Mouse (Mus musculus): ENCODE data around the gene Trim52. TPM values are rescaled to one million over a fixed set of nuclear protein-coding genes. Genes with fewer than 3 reads are reported as not detected.
"Not testable (repeated sequence)": the region's sequence is repeated elsewhere in the genome, so short reads cannot be mapped to it uniquely, and the experiment has no call there.

The Trim52 gene
- polyA plus RNA-seq, 1 experiment from 2014 or later, result not detected

DNA sequence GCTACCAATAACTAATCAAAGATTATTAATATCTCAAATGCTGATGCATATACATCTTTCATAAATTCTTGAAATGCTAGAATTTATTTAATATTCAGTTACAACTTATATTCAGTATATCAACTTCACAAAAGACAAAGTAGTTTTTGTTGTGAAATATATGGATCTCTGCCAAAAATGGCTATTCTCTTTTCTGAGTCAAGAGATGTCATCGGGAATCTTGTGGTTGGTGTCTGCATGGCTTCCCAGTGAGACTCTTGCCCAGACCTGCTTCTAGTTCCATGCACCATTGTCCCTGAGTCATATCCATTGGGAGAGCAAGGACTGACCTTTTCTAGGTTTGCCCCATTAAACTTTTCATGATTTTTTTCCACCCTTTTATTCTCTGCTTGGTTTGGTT, 50.5 kb downstream of the Trim52 start:
- WGBS, result 76% methylated on average over 1 of the region's 1 CpGs
- Histone ChIP-seq H3K9ac (no peak overlapping the region), H3K27ac (ENCODE audit: poor library complexity, severe bottlenecking) (no peak overlapping the region), H3K9me3 (replicated peaks) (no peaks in the 10 kb centered on the region), H3K4me1 (replicated peaks) (no peaks in the 10 kb centered on the region), H3K36me3 (no peaks in the 10 kb centered on the region), H3K27me3 (replicated peaks) (no peaks in the 10 kb centered on the region), H3K4me2 (no peak overlapping the region), H3K4me3 (no peak overlapping the region)
- ATAC-seq (ENCODE audit: insufficient number of reproducible peaks, low FRiP score), result no peak

DNA sequence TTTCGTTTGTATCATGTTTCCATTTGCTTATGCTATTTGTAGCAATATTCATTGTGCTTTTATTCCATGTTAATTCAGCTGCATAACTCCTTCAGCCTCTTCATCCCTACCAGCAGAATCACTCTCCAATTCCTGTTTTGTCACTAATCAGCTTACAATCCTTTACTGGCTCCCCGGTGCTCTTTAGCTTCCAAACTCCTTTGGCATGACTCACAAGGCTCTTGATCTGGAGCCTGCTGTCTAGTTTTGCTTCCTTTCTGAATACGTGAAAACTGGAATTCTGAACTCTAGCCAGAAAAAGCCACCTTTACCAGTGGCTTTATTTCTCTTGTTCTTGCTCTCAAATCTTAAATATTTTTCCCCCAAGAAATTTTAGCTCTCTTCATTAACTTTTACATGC, 56.3 kb downstream of the Trim52 start:
- Histone ChIP-seq H3K27me3 (replicated peaks) (no peaks in the 10 kb centered on the region), H3K9ac (no peak overlapping the region), H3K4me2 (no peak overlapping the region), H3K4me3 (no peak overlapping the region), H3K4me1 (replicated peaks) (no peaks in the 10 kb centered on the region), H3K9me3 (replicated peaks) (peaks cover 4% of the 10 kb centered on the region; the same call in 1 of the 2 replicates), H3K36me3 (no peaks in the 10 kb centered on the region), H3K27ac (ENCODE audit: poor library complexity, severe bottlenecking) (no peak overlapping the region)
- ATAC-seq (ENCODE audit: insufficient number of reproducible peaks, low FRiP score), result no peak
- 40% methylated on average over 3 of the region's 3 CpGs for WGBS

DNA sequence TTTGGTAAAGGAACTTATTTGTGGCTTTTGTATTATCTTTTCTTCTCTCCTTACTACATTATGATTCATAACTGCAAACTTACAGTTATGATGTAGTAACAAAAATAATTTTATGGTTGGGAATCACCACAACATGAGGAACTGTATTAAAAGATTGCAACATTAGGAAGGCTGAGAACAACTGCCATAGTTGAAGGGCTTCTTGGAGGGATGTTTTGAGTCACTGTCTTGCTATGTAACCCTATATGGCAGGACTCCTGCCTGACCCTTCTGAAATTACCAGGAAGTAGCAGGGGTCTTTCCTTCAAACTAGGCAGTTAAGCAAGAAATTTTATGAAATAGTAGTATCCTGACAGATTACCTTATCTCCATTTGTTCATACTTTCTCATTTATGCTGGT, 57.2 kb downstream of the Trim52 start:
- H3K9me3 ChIP-seq (replicated peaks), result peaks cover 4% of the 10 kb centered on the region; the same call in 1 of the 2 replicates
- no peak overlapping the region for H3K9ac ChIP-seq
- H3K27ac ChIP-seq (ENCODE audit: poor library complexity, severe bottlenecking), result no peak overlapping the region
- no peak overlapping the region for H3K4me3 ChIP-seq
- no peaks in the 10 kb centered on the region for H3K36me3 ChIP-seq
- no peak overlapping the region for H3K4me2 ChIP-seq
- ATAC-seq (ENCODE audit: insufficient number of reproducible peaks, low FRiP score), result no peak
- H3K27me3 ChIP-seq (replicated peaks), result no peaks in the 10 kb centered on the region
- H3K4me1 ChIP-seq (replicated peaks), result no peaks in the 10 kb centered on the region

DNA sequence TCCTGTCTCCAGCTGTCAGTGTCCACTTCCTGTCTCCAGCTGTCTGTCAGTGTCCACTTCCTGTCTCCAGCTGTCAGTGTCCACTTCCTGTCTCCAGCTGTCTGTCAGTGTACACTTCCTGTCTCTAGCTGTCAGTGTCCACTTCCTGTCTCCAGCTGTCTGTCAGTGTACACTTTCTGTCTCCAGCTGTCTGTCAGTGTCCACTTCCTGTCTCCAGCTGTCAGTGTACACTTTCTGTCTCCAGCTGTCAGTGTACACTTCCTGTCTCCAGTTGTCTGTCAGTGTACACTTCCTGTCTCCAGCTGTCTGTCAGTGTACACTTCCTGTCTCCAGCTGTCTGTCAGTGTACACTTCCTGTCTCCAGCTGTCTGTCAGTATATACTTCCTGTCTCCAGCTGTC, 57.9 kb downstream of the Trim52 start:
- not testable (repeated sequence) for H3K4me2 ChIP-seq; H3K4me3 ChIP-seq; H3K4me1 ChIP-seq (replicated peaks); H3K27ac ChIP-seq (ENCODE audit: poor library complexity, severe bottlenecking); H3K27me3 ChIP-seq (replicated peaks); H3K36me3 ChIP-seq; H3K9me3 ChIP-seq (replicated peaks); ATAC-seq (ENCODE audit: insufficient number of reproducible peaks, low FRiP score); H3K9ac ChIP-seq

DNA sequence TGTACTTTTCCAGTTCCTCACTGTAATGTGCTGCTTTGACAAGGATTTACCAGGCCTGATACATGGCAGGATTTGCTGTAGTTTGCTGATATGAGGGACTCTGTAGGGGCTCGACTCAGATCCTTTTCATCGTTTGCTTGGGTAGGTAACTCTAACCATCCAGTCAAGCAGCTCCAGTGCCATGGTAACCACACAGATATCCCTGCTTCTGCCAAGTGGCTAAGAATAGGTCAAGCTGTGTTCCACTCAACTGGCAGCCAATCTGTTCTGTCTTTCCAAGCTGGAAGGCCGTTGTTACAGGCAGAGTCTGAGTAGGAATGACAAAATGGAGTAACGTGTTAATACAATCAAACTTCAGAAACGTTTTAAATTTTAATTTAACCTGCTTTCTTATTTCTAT, 70.9 kb downstream of the Trim52 start:
- 0 out of 2 replicates have a peak, but pooled peaks have one; percentile 39 for ATAC-seq (ENCODE audit: insufficient number of reproducible peaks, low FRiP score)
- Histone ChIP-seq H3K36me3 (no peaks in the 10 kb centered on the region), H3K4me2 (no peak overlapping the region), H3K27ac (ENCODE audit: poor library complexity, severe bottlenecking) (no peak overlapping the region), H3K27me3 (replicated peaks) (no peaks in the 10 kb centered on the region), H3K4me1 (replicated peaks) (no peaks in the 10 kb centered on the region), H3K9ac (no peak overlapping the region), H3K4me3 (no peak overlapping the region), H3K9me3 (replicated peaks) (no peaks in the 10 kb centered on the region)
- WGBS, result 41% methylated on average over 5 of the region's 5 CpGs

DNA sequence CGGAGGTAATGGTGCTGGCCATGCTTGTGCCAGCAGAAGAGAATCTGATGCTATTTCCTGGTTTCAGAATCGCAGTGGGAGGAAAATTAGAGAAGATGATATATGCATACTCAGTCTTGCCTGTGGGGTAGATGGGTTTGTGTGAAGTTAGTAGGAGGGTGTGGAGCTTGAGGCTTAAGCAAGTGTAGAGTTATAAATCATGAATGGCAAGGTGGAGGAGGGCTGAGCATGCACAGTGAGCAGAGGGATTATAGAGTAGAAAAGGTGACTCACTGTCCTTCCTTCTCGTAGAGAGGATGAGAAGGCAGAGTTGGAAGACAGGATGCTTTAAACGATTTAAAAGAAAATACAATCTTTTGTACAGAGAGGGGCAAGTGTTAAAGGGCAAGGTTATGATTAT, 72.2 kb downstream of the Trim52 start:
- Histone ChIP-seq H3K9me3 (replicated peaks) (no peaks in the 10 kb centered on the region), H3K4me2 (no peak overlapping the region), H3K27me3 (replicated peaks) (no peaks in the 10 kb centered on the region), H3K36me3 (no peaks in the 10 kb centered on the region), H3K4me1 (replicated peaks) (no peaks in the 10 kb centered on the region), H3K9ac (no peak overlapping the region), H3K4me3 (no peak overlapping the region), H3K27ac (ENCODE audit: poor library complexity, severe bottlenecking) (no peak overlapping the region)
- WGBS, result 76% methylated on average over 4 of the region's 4 CpGs
- no peak for ATAC-seq (ENCODE audit: insufficient number of reproducible peaks, low FRiP score)

DNA sequence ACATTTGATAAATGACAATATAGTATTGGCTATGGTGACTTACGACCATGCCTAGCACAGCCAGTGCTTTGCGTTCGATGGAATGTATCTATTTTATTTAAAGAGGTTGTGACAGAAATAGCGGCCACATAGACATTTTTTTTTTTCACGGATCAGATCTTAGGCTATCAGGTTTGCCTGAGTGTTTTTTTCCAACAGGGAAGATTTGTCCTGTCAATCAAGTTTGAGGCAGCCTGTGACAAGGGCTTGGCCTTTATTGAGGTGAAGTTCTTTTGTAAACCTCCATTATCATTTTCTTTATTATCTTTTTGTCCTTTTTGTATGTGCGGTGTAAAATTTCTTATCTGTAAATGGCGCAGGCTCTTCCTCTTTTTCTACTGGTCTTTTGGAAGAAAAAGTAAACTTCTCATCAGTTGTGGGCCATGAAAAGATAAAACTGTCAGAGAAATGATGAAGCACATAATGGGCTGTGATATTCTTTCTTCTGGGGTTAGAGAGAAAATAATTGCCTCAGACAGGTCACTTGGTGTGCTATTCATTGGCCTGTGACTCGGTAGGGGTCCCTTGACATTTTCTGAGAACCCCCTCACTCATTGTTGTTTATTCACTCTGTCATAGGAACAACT, 73.2 kb downstream of the Trim52 start:
- ATAC-seq (ENCODE audit: insufficient number of reproducible peaks, low FRiP score), result no peak
- WGBS, result 55% methylated on average over 8 of the region's 8 CpGs

DNA sequence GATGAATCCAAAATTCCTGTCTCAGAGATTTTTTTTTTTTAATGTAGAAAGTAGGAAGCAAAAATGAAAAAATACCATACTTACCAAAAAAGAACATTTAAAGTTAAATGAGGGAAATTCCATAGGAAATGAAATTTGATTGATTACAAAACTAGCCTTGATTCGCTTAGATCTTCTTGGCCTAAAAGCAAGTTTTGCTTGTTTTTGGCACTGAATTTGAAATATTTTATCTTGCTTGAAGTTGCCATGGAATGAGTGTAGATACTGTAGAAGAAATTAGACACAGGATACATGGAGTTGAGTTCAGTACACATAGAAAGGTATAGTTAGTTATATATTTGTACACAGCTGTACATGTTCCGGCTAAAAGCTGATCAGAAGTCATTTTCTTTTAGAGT, 73.7 kb downstream of the Trim52 start:
- no peak for ATAC-seq (ENCODE audit: insufficient number of reproducible peaks, low FRiP score)
- Histone ChIP-seq H3K4me3 (no peak overlapping the region), H3K27ac (ENCODE audit: poor library complexity, severe bottlenecking) (no peak overlapping the region), H3K9me3 (replicated peaks) (no peaks in the 10 kb centered on the region), H3K9ac (no peak overlapping the region), H3K4me1 (replicated peaks) (no peaks in the 10 kb centered on the region), H3K27me3 (replicated peaks) (no peaks in the 10 kb centered on the region), H3K4me2 (no peak overlapping the region), H3K36me3 (no peaks in the 10 kb centered on the region)
- WGBS, result 86% methylated on average over 2 of the region's 2 CpGs

More for the DNA sequence above, 73.2 kb downstream of the Trim52 start:
- Histone ChIP-seq H3K27me3 (replicated peaks) (no peaks in the 10 kb centered on the region), H3K9ac (no peak overlapping the region), H3K36me3 (no peaks in the 10 kb centered on the region), H3K4me1 (replicated peaks) (no peaks in the 10 kb centered on the region), H3K9me3 (replicated peaks) (no peaks in the 10 kb centered on the region), H3K4me2 (no peak overlapping the region), H3K4me3 (no peak overlapping the region), H3K27ac (ENCODE audit: poor library complexity, severe bottlenecking) (no peak overlapping the region)

DNA sequence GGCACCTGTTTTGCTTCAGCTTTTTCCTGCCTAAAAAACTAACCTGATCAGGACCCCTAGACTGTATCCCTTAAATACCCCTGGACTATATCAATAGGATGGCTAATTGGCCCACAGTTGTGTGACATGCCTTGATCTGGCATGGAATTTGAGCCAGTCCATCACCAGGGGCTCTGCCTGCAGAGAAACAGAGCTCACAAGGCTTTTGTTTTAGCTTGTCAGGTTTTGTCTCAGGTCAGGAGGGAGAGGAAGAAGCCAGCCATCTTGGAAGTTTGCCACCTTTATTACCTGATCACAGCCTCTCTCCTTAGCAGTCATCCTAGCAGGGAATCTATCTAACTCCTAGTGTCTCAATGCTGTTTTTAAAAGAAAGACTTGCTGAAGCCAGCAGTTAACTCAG, 74.6 kb downstream of the Trim52 start:
- Histone ChIP-seq H3K27ac (ENCODE audit: poor library complexity, severe bottlenecking) (no peak overlapping the region), H3K9ac (no peak overlapping the region), H3K27me3 (replicated peaks) (no peaks in the 10 kb centered on the region), H3K4me2 (no peak overlapping the region), H3K4me1 (replicated peaks) (no peaks in the 10 kb centered on the region), H3K9me3 (replicated peaks) (no peaks in the 10 kb centered on the region), H3K4me3 (no peak overlapping the region), H3K36me3 (no peaks in the 10 kb centered on the region)
- ATAC-seq (ENCODE audit: insufficient number of reproducible peaks, low FRiP score), result no peak

DNA sequence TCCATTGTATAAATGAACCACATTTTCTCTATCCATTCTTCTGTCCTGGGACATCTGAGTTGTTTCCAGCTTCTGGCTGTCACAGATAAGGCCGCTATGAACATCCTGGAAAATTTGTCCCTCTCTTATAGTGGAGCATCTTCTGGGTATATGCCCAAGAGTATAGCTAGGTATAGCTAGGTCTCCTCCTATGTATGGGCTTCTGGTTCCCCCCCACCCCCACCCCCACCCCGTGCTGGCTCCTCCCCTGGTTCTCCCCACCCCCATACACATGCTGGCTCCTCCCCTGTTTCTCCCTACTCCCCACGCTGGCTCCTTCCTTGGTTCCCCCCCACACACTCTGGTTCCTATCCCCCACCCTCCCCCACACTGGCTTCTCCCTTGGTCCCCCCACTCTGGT, 78.0 kb downstream of the Trim52 start:
- 0 out of 2 replicates have a peak, but pooled peaks have one; percentile 25 for ATAC-seq (ENCODE audit: insufficient number of reproducible peaks, low FRiP score)
- Histone ChIP-seq H3K4me1 (replicated peaks) (no peaks in the 10 kb centered on the region), H3K9ac (no peak overlapping the region), H3K36me3 (no peaks in the 10 kb centered on the region), H3K4me3 (no peak overlapping the region), H3K27ac (ENCODE audit: poor library complexity, severe bottlenecking) (no peak overlapping the region), H3K4me2 (no peak overlapping the region), H3K27me3 (replicated peaks) (no peaks in the 10 kb centered on the region), H3K9me3 (replicated peaks) (no peaks in the 10 kb centered on the region)
- WGBS, result 62% methylated on average over 3 of the region's 3 CpGs

All from heart, embryonic 12.5 days (tissue).